Mouse (Mus musculus): ENCODE measurements around the gene Wdr95.

DNA sequence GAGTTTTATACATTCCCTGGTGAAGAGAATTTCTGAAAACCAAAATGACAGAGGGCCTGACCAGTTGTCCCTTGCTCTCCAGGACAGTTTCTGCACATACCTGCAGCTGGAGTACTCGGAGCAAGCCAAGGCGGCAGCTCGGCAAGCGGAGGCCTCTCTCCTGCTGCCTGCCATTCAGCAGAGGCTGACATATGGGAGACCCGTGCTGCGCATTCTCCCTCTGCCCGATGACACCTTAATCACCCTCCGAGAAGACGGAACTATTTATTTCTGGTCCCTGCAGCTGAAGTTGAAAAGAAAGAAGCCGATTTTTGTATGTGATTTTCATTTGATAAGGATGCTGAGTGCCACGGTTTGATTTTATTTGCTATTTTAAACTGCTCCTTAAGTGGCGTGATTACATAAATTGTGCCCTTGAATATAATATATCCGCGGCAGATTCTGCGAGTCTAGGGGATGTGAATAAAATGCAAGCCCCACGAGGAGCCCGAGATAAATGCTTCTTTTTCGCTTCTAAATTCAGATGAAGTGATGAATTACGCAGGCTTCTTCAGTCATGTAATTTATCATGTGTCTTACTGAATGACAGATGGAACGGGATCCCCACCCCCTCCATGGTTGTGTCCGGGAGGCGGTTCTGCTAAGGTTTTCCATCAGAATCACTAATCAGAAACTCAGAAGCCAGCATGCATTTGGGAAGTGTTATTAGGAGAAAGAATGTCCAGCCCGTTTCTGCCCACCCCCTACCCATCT, 24.9 kb upstream of the Wdr95 start:
- TF ChIP-seq CTCF (IDR thresholded peaks at IDR 0.05; ENCODE audit: insufficient read depth, low read depth, low read length): no peak
- no peak for TF ChIP-seq POLR2A (IDR thresholded peaks at IDR 0.05; ENCODE audit: insufficient read depth, low read depth, low read length)

All from olfactory bulb, adult 2 months (tissue).